Mouse (Mus musculus) midbrain, embryonic 10.5 days (tissue): Measurements from ENCODE around the gene Smyd3. TPM values are rescaled to one million over a fixed set of nuclear protein-coding genes. Genes with fewer than 3 reads are reported as not detected.

Experiments
- DNase-seq: peaks from one replicate; pipeline ENCODE4 v3.0.0-alpha.2; 2017; ENCODE audit warnings: low spot score
- H3K27ac ChIP-seq: fragments of 300-500 bp; sonication (generic); replicated peaks from 2 replicates; pipeline ENCODE4 v1.5.1; 2016; ENCODE audit warnings: mild to moderate bottlenecking
- H3K27me3 ChIP-seq: fragments of 300-500 bp; sonication (generic); 2 replicates; pipeline ENCODE4 v1.6.1; 2016; ENCODE audit warnings: low read depth, mild to moderate bottlenecking; ENCODE audit not compliant: poor library complexity, severe bottlenecking
- H3K36me3 ChIP-seq: fragments of 300-500 bp; sonication (generic); 2 replicates; pipeline ENCODE4 v1.6.1; 2016; ENCODE audit warnings: mild to moderate bottlenecking, moderate library complexity
- H3K4me1 ChIP-seq: fragments of 300-500 bp; sonication (generic); 2 replicates; pipeline ENCODE4 v1.6.1; 2016
- H3K4me3 ChIP-seq: fragments of 300-500 bp; sonication (generic); 2 replicates; pipeline ENCODE4 v1.5.1; 2016; ENCODE audit warnings: mild to moderate bottlenecking, moderate library complexity
- H3K9me3 ChIP-seq: fragments of 300-500 bp; sonication (generic); replicated peaks from 2 replicates; pipeline ENCODE4 v1.6.1; 2016; ENCODE audit warnings: mild to moderate bottlenecking
- WGBS: fragments of 180-500 bp; shearing (Covaris S2); methylation state at CpG from one replicate; pipeline ENCODE4 v1.1.7; 2016; 5-methylcytosine and 5-hydroxymethylcytosine counted together
- polyA plus RNA-seq: library from polyadenylated mRNA; unstranded; fragments of >200 nt; fragmentation: Nextera tagmentation; extraction: Ambion mirVana; gene quantifications from 2 replicates; pipeline ENCODE4 v1.2.1, GENCODE M21; 2016

The Smyd3 gene
- polyA plus RNA-seq, 1 experiment from 2014 or later, result 15.3 TPM

DNA sequence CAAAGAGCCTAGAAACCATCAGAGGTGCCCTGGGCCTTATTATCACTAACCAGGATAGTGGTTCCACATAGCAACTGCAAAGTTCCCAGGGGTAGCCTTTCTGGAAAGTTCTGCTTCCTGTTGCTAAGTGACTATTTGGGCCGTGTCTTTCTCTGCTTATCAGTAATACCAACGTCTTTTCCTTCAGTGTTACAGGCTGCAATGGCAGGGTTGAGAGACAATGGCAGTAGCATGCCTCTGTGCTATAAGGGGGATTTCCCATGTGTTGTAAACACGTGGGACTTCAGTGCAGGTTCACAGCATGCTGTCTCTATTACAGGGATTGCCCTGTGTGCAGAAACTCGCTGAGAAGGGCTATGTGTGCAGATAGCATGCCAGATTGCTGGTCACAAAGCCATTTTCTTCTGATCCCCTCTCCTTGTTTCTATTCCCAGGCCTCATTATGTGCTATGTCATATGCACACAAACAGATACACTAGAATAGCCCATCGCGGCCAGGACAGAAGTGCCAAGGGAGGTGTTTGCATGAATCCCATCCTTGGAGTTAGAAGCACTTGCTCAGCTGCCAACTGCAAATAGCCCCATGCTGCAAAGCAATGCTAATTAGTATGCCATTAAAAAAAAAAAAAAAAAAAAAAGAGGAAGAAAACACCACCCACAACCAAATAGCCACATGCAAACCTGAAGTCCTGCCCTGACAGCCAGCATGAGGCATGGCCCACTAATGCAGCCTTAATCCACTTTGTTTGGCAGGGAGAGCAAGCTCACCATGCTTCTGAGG, 604.7 kb downstream of the Smyd3 start:
- Histone ChIP-seq H3K9me3 (no peaks in the 10 kb centered on the region), H3K27ac (no peak overlapping the region), H3K36me3 (no peaks in the 10 kb centered on the region), H3K4me3 (no peak overlapping the region), H3K4me1 (peaks cover 19% of the 10 kb centered on the region), H3K27me3 (peaks cover 35% of the 10 kb centered on the region)
- WGBS, result 80% methylated on average over 6 of the region's 6 CpGs
- DNase-seq, result no peak

DNA sequence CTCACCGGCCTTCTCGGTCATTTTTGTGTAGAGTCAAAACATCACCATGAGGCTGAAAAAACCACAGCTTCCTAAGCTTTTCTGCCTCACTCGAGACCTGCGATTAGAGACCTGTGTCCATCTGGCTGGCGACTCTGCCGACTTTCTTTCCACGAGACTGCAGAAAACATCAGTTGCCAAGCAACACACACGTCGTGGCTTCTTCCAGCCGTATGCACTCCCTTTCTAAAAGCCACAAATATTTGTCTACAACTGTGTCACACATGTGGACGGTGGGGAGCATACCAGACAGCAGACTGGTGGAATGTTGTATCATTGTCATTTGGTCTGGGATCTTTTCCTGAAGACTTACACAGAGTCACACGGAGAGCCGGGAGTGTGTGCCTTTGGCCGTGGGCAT, 606.9 kb downstream of the Smyd3 start:
- no peak overlapping the region for H3K27ac ChIP-seq
- H3K36me3 ChIP-seq, result no peaks in the 10 kb centered on the region
- 79% methylated on average over 14 of the region's 14 CpGs for WGBS
- H3K9me3 ChIP-seq, result no peaks in the 10 kb centered on the region
- H3K4me3 ChIP-seq, result no peak overlapping the region
- DNase-seq, result no peak
- peaks cover 14% of the 10 kb centered on the region for H3K27me3 ChIP-seq
- peaks cover 10% of the 10 kb centered on the region for H3K4me1 ChIP-seq

Other genes with a start within 250 kb of the Smyd3 start
- 25.5 and 25.7 TPM in 2 replicates for gene Tfb2m, start 28.2 kb upstream of the Smyd3 start, polyA plus RNA-seq
- gene Cnst, start 28.3 kb upstream of the Smyd3 start, polyA plus RNA-seq, result 19.7 and 23.5 TPM in 2 replicates
- gene Sccpdh, start 150.2 kb upstream of the Smyd3 start, polyA plus RNA-seq, result 78.0 and 81.5 TPM in 2 replicates
- 0.05 TPM in 1 of 2 replicates, not detected in the other for gene Kif28, start 227.2 kb upstream of the Smyd3 start, polyA plus RNA-seq